Mouse (Mus musculus): ENCODE data around the gene Cdh3. TPM values are rescaled to one million over a fixed set of nuclear protein-coding genes. Genes with fewer than 3 reads are reported as not detected.
"Not testable (repeated sequence)": the region's sequence is repeated elsewhere in the genome, so short reads cannot be mapped to it uniquely, and the experiment has no call there.

Cdh3 gene
- polyA plus RNA-seq, 1 experiment from 2014 or later = 39.9 TPM

- Histone ChIP-seq H3K27me3 (replicated peaks) (0 out of 2 replicates have a peak, but pooled peaks cover 6% of the 10 kb centered on the region), H3K4me3 (no peak overlapping the region), H3K36me3 (no peaks in the 10 kb centered on the region), H3K4me2 (no peak overlapping the region), H3K27ac (ENCODE audit: poor library complexity, severe bottlenecking) (no peak overlapping the region), H3K9me3 (replicated peaks) (no peaks in the 10 kb centered on the region), H3K4me1 (replicated peaks) (peaks cover 10% of the 10 kb centered on the region), H3K9ac (no peak overlapping the region)
- ATAC-seq (ENCODE audit: insufficient number of reproducible peaks, low FRiP score) = no peak
- 25% methylated on average over 3 of the region's 3 CpGs for WGBS
Measured at GRCm38 (mm10) chr8:106588443-106589431, 78.0 kb downstream of the Cdh3 start.

GRCm38 (mm10) chr8:106592458-106592857 lies 81.8 kb downstream of the Cdh3 start:
- no peak for ATAC-seq (ENCODE audit: insufficient number of reproducible peaks, low FRiP score)
- H3K4me2 ChIP-seq = no peak overlapping the region
- 62% methylated on average over 3 of the region's 3 CpGs for WGBS

GRCm38 (mm10) chr8:106595623-106596022 lies 84.9 kb downstream of the Cdh3 start:
- WGBS = 93% methylated on average over 3 of the region's 3 CpGs
- H3K4me1 ChIP-seq (replicated peaks); H3K36me3 ChIP-seq; H3K9me3 ChIP-seq (replicated peaks); H3K4me2 ChIP-seq; H3K9ac ChIP-seq; ATAC-seq (ENCODE audit: insufficient number of reproducible peaks, low FRiP score); H3K4me3 ChIP-seq; H3K27ac ChIP-seq (ENCODE audit: poor library complexity, severe bottlenecking): not testable (repeated sequence)
- peaks cover 15% of the 10 kb centered on the region for H3K27me3 ChIP-seq (replicated peaks)

More at GRCm38 (mm10) chr8:106592458-106592857, 81.8 kb downstream of the Cdh3 start:
- Histone ChIP-seq H3K4me1 (replicated peaks) (peaks cover 10% of the 10 kb centered on the region), H3K27me3 (replicated peaks) (0 out of 2 replicates have a peak, but pooled peaks cover 6% of the 10 kb centered on the region), H3K9me3 (replicated peaks) (no peaks in the 10 kb centered on the region), H3K4me3 (no peak overlapping the region), H3K36me3 (no peaks in the 10 kb centered on the region), H3K27ac (ENCODE audit: poor library complexity, severe bottlenecking) (no peak overlapping the region), H3K9ac (no peak overlapping the region)

- Histone ChIP-seq H3K27me3 (replicated peaks) (peaks cover 24% of the 10 kb centered on the region), H3K4me2 (no peak overlapping the region), H3K4me3 (no peak overlapping the region), H3K27ac (ENCODE audit: poor library complexity, severe bottlenecking) (no peak overlapping the region), H3K36me3 (no peaks in the 10 kb centered on the region), H3K4me1 (replicated peaks) (no peaks in the 10 kb centered on the region), H3K9ac (no peak overlapping the region), H3K9me3 (replicated peaks) (no peaks in the 10 kb centered on the region)
- WGBS = 89% methylated on average over 5 of the region's 5 CpGs
- no peak for ATAC-seq (ENCODE audit: insufficient number of reproducible peaks, low FRiP score)
Measured at GRCm38 (mm10) chr8:106597067-106597466, 86.4 kb downstream of the Cdh3 start.

GRCm38 (mm10) chr8:106599265-106599979 lies 88.7 kb downstream of the Cdh3 start:
- Histone ChIP-seq H3K36me3 (no peaks in the 10 kb centered on the region), H3K4me3 (no peak overlapping the region), H3K4me1 (replicated peaks) (peaks cover 15% of the 10 kb centered on the region), H3K4me2 (no peak overlapping the region), H3K9me3 (replicated peaks) (no peaks in the 10 kb centered on the region), H3K9ac (no peak overlapping the region), H3K27me3 (replicated peaks) (peaks cover 47% of the 10 kb centered on the region), H3K27ac (ENCODE audit: poor library complexity, severe bottlenecking) (no peak overlapping the region)
- ATAC-seq (ENCODE audit: insufficient number of reproducible peaks, low FRiP score) = no peak
- WGBS = 32% methylated on average over 7 of the region's 7 CpGs

- Histone ChIP-seq H3K27me3 (replicated peaks) (peaks cover 75% of the 10 kb centered on the region), H3K4me3 (peak within 1 kb of the TSS; percentile 53), H3K36me3 (no peaks in the 10 kb centered on the region), H3K9ac (peak within 1 kb of the TSS; percentile 49; the same call in 1 of the 2 replicates), H3K27ac (ENCODE audit: poor library complexity, severe bottlenecking) (no peak within 1 kb of the TSS), H3K4me2 (peak within 1 kb of the TSS; percentile 93), H3K9me3 (replicated peaks) (no peaks in the 10 kb centered on the region), H3K4me1 (replicated peaks) (peaks cover 17% of the 10 kb centered on the region)
- ATAC-seq (ENCODE audit: insufficient number of reproducible peaks, low FRiP score) = peak; percentile 42; the same call in 1 of the 2 replicates
- WGBS = under 1% methylated on average over 53 of the region's 53 CpGs
Measured at GRCm38 (mm10) chr8:106603131-106603819, 92.6 kb downstream of the Cdh3 start, which contains the start of gene Cdh1. Gene Cdh1 (plus strand): TSS chr8:106603351.

- Histone ChIP-seq H3K4me2 (peak overlapping the region; percentile 93), H3K27me3 (replicated peaks) (peaks cover 78% of the 10 kb centered on the region), H3K9me3 (replicated peaks) (no peaks in the 10 kb centered on the region), H3K27ac (ENCODE audit: poor library complexity, severe bottlenecking) (no peak overlapping the region), H3K4me3 (peak overlapping the region; percentile 53), H3K9ac (peak overlapping the region; percentile 49; the same call in 1 of the 2 replicates), H3K36me3 (no peaks in the 10 kb centered on the region), H3K4me1 (replicated peaks) (peaks cover 17% of the 10 kb centered on the region)
- WGBS = under 1% methylated on average over 19 of the region's 19 CpGs
- no peak for ATAC-seq (ENCODE audit: insufficient number of reproducible peaks, low FRiP score)
Measured at GRCm38 (mm10) chr8:106603933-106604332, 93.2 kb downstream of the Cdh3 start.

- peaks cover 17% of the 10 kb centered on the region for H3K4me1 ChIP-seq (replicated peaks)
- no peaks in the 10 kb centered on the region for H3K36me3 ChIP-seq
- H3K9ac ChIP-seq = no peak overlapping the region
- H3K4me2 ChIP-seq = no peak overlapping the region
- no peak overlapping the region for H3K27ac ChIP-seq (ENCODE audit: poor library complexity, severe bottlenecking)
- ATAC-seq (ENCODE audit: insufficient number of reproducible peaks, low FRiP score) = no peak
- no peaks in the 10 kb centered on the region for H3K9me3 ChIP-seq (replicated peaks)
- no peak overlapping the region for H3K4me3 ChIP-seq
- WGBS = 50% methylated on average over 7 of the region's 7 CpGs
- peaks cover 69% of the 10 kb centered on the region for H3K27me3 ChIP-seq (replicated peaks)
Measured at GRCm38 (mm10) chr8:106605657-106606056, 95.0 kb downstream of the Cdh3 start.

GRCm38 (mm10) chr8:106606121-106606520 lies 95.4 kb downstream of the Cdh3 start:
- H3K9ac ChIP-seq = no peak overlapping the region
- H3K27ac ChIP-seq (ENCODE audit: poor library complexity, severe bottlenecking) = no peak overlapping the region
- no peak overlapping the region for H3K4me2 ChIP-seq
- H3K9me3 ChIP-seq (replicated peaks) = no peaks in the 10 kb centered on the region
- H3K36me3 ChIP-seq = no peaks in the 10 kb centered on the region
- ATAC-seq (ENCODE audit: insufficient number of reproducible peaks, low FRiP score) = no peak
- H3K4me1 ChIP-seq (replicated peaks) = peaks cover 17% of the 10 kb centered on the region
- 24% methylated on average over 4 of the region's 4 CpGs for WGBS
- no peak overlapping the region for H3K4me3 ChIP-seq
- H3K27me3 ChIP-seq (replicated peaks) = peaks cover 68% of the 10 kb centered on the region

- Histone ChIP-seq H3K9me3 (replicated peaks) (no peaks in the 10 kb centered on the region), H3K4me3 (no peak overlapping the region), H3K27ac (ENCODE audit: poor library complexity, severe bottlenecking) (no peak overlapping the region), H3K4me1 (replicated peaks) (peaks cover 17% of the 10 kb centered on the region), H3K36me3 (no peaks in the 10 kb centered on the region), H3K4me2 (no peak overlapping the region), H3K9ac (no peak overlapping the region), H3K27me3 (replicated peaks) (peaks cover 63% of the 10 kb centered on the region)
- no peak for ATAC-seq (ENCODE audit: insufficient number of reproducible peaks, low FRiP score)
- 22% methylated on average over 15 of the region's 15 CpGs for WGBS
Measured at GRCm38 (mm10) chr8:106606601-106607145, 96.0 kb downstream of the Cdh3 start.
